Mouse (Mus musculus): Measurements from ENCODE around the gene Pfkm. TPM values are rescaled to one million over a fixed set of nuclear protein-coding genes. Genes with fewer than 3 reads are reported as not detected.

Gene Pfkm
- polyA plus RNA-seq, 1 experiment from 2014 or later = 49.2 TPM

DNA sequence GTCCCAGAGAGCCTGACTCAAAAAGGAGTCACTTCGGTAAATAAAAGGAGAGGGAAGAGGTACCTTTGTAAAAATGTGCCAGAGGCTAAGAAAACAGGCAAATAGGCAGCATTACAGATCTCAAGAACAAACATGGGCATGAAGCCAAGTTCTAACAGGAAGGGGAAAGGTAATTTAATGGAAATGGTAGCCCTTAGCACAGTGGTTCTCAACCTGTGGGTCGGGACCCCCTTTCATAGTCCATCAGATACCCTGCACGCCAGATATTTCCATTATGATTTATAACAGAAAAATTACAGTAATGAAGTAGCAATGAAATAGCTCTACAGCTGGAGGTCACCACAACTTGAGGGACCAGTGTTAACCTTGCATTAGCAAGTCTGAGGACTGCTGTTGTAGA, 84.9 kb downstream of the Pfkm start:
- WGBS = 60% methylated on average over 3 of the region's 3 CpGs
- Histone ChIP-seq H3K36me3 (no peaks in the 10 kb centered on the region), H3K4me1 (peaks cover 10% of the 10 kb centered on the region; the same call in 1 of the 2 replicates), H3K27me3 (peaks cover 35% of the 10 kb centered on the region; the same call in 1 of the 2 replicates), H3K4me3 (replicated peaks) (no peak overlapping the region), H3K4me2 (replicated peaks) (no peak overlapping the region), H3K27ac (replicated peaks) (no peak overlapping the region), H3K9ac (no peak overlapping the region), H3K9me3 (replicated peaks) (no peaks in the 10 kb centered on the region)
- no peak for ATAC-seq (ENCODE audit: insufficient number of reproducible peaks, low FRiP score, low TSS enrichment, low read depth)

DNA sequence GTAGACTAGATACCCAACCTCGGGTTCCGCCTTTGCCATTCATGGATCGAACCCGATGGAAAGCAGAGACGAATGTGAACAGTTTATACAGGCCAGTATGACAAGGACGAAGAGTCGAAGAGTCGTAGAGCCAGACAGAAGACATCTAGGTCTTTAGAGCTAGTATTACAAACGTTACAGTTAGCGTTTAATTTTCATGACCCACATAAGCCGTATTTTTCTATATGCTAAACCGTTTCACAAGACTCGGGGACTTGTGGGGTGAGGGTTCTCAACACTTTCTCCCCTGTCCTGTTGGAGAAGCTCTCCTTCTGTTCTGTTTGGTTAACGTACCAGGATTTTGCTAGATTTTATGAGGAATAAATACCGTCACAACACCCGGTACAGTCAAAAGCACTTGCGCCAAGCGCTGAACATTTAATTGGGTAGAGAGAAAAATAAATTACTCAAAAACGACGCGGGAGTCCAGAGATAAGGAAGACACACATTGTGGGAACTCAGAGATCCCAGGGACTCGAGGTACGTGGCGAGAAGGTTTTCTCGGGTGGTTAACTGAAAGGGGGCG, 88.3 kb downstream of the Pfkm start:
- Histone ChIP-seq H3K9me3 (replicated peaks) (no peaks in the 10 kb centered on the region), H3K4me1 (peaks cover 10% of the 10 kb centered on the region; the same call in 1 of the 2 replicates), H3K4me3 (replicated peaks) (peak overlapping the region; percentile 59), H3K4me2 (replicated peaks) (peak overlapping the region; percentile 69), H3K36me3 (no peaks in the 10 kb centered on the region), H3K27ac (replicated peaks) (no peak overlapping the region; the same call in 1 of the 2 replicates), H3K9ac (no peak overlapping the region), H3K27me3 (peaks cover 22% of the 10 kb centered on the region; the same call in 1 of the 2 replicates)
- no peak for ATAC-seq (ENCODE audit: insufficient number of reproducible peaks, low FRiP score, low TSS enrichment, low read depth)
- 6% methylated on average over 26 of the region's 26 CpGs for WGBS

DNA sequence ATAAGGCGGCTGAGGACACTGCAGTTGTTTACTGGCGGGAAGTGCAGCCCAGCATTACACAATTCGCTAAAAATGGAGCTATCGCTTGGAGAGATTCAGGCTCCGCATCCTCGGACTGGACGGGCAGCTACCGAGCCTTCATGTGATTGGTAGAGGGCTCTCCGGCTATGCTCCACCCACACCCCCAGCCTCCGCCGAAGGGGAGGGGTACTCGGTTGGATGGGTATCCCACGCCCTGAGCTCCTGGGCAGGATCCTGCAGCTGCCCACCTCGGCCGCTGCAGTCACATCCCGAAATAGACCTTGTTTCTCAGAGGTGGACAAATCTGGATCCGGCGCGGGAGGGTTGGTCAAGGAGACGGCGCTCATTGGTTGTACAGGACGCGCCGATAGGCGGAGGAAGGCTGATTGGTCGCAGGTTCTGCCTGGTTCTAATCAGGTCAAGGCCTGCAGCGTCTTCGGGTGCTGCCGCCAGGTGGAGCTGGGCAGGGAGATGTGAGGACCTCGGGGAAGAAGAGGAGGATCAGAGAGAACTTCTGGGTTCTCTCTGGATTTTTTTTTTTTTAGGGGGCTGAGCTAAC, 88.8 kb downstream of the Pfkm start:
- no peak overlapping the region; the same call in 1 of the 2 replicates for H3K27ac ChIP-seq (replicated peaks)

More for the DNA sequence above, 88.8 kb downstream of the Pfkm start:
- H3K9ac ChIP-seq = no peak overlapping the region; the same call in 1 of the 2 replicates
- WGBS = under 1% methylated on average over 30 of the region's 30 CpGs
- peak overlapping the region; percentile 59 for H3K4me3 ChIP-seq (replicated peaks)
- peak; percentile 95 for ATAC-seq (ENCODE audit: insufficient number of reproducible peaks, low FRiP score, low TSS enrichment, low read depth)
- peaks cover 16% of the 10 kb centered on the region; the same call in 1 of the 2 replicates for H3K27me3 ChIP-seq
- H3K9me3 ChIP-seq (replicated peaks) = no peaks in the 10 kb centered on the region
- peak overlapping the region; percentile 69 for H3K4me2 ChIP-seq (replicated peaks)
- no peaks in the 10 kb centered on the region for H3K36me3 ChIP-seq
- H3K4me1 ChIP-seq = peaks cover 10% of the 10 kb centered on the region; the same call in 1 of the 2 replicates

Other genes starting within 250 kb of the Pfkm start
- 37.6 and 37.9 TPM in 2 replicates for gene Hdac7, start 248.1 kb upstream of the Pfkm start, polyA plus RNA-seq (2015; fragmentation: Nextera tagmentation; extraction: Ambion mirVana)
- 8.1 and 10.1 TPM in 2 replicates for gene Vdr, start 182.0 kb upstream of the Pfkm start, polyA plus RNA-seq (2015; fragmentation: Nextera tagmentation; extraction: Ambion mirVana)
- 52.6 and 60.8 TPM in 2 replicates for gene Tmem106c, start 128.4 kb upstream of the Pfkm start, polyA plus RNA-seq (2015; fragmentation: Nextera tagmentation; extraction: Ambion mirVana)
- gene Col2a1, start 87.9 kb upstream of the Pfkm start, polyA plus RNA-seq (2015; fragmentation: Nextera tagmentation; extraction: Ambion mirVana) = 225 and 386 TPM in 2 replicates
- 27.8 and 28.1 TPM in 2 replicates for gene Senp1, start 1.2 kb downstream of the Pfkm start, polyA plus RNA-seq (2015; fragmentation: Nextera tagmentation; extraction: Ambion mirVana)
- 47.8 and 48.5 TPM in 2 replicates for gene Asb8, start 73.0 kb downstream of the Pfkm start, polyA plus RNA-seq (2015; fragmentation: Nextera tagmentation; extraction: Ambion mirVana)
- gene Ccdc184, start 74.6 kb downstream of the Pfkm start, polyA plus RNA-seq (2015; fragmentation: Nextera tagmentation; extraction: Ambion mirVana) = 2.1 and 2.9 TPM in 2 replicates
- not detected in 2 replicates for gene Olfr288, start 103.0 kb downstream of the Pfkm start, polyA plus RNA-seq (2015; fragmentation: Nextera tagmentation; extraction: Ambion mirVana)
- gene Gm44579, start 128.4 kb downstream of the Pfkm start, polyA plus RNA-seq (2015; fragmentation: Nextera tagmentation; extraction: Ambion mirVana) = not detected in 2 replicates
- gene Olfr287, start 128.5 kb downstream of the Pfkm start, polyA plus RNA-seq (2015; fragmentation: Nextera tagmentation; extraction: Ambion mirVana) = not detected in 2 replicates
- 0.09 TPM in 1 of 2 replicates, not detected in the other for gene Olfr286, start 141.9 kb downstream of the Pfkm start, polyA plus RNA-seq (2015; fragmentation: Nextera tagmentation; extraction: Ambion mirVana)
- not detected in 2 replicates for gene H1fnt, start 164.7 kb downstream of the Pfkm start, polyA plus RNA-seq (2015; fragmentation: Nextera tagmentation; extraction: Ambion mirVana)
- gene Zfp641, start 203.6 kb downstream of the Pfkm start, polyA plus RNA-seq (2015; fragmentation: Nextera tagmentation; extraction: Ambion mirVana) = 0.75 and 0.83 TPM in 2 replicates
- gene Olfr285, start 224.8 kb downstream of the Pfkm start, polyA plus RNA-seq (2015; fragmentation: Nextera tagmentation; extraction: Ambion mirVana) = not detected in 2 replicates
- gene Olfr284, start 248.4 kb downstream of the Pfkm start, polyA plus RNA-seq (2015; fragmentation: Nextera tagmentation; extraction: Ambion mirVana) = 0.67 and 0.87 TPM in 2 replicates